Mouse (Mus musculus) midbrain, embryonic 13.5 days (tissue): Measurements from ENCODE around the gene Gm17428. TPM values are rescaled to one million over a fixed set of nuclear protein-coding genes. Genes with fewer than 3 reads are reported as not detected.
"Not testable (repeated sequence)": the region's sequence is repeated elsewhere in the genome, so short reads cannot be mapped to it uniquely, and the experiment has no call there.

Source experiments
- ATAC-seq: fragments of 200-750 bp; cut with Nextera tagmentation; 2 replicates; pipeline ENCODE4 v1.8.0; 2017; ENCODE audit warnings: mild to moderate bottlenecking, moderate TSS enrichment, moderate library complexity
- H3K27ac ChIP-seq: fragments of 300-500 bp; sonication (generic); 2 replicates; pipeline ENCODE4 v1.5.1; 2015; ENCODE audit warnings: inconsistent platforms, mild to moderate bottlenecking, moderate library complexity
- H3K27me3 ChIP-seq: fragments of 300-500 bp; sonication (generic); 2 replicates; pipeline ENCODE4 v1.6.1; 2015; ENCODE audit warnings: mild to moderate bottlenecking, inconsistent platforms
- H3K36me3 ChIP-seq: fragments of 300-500 bp; sonication (generic); 2 replicates; pipeline ENCODE4 v1.6.1; 2015; ENCODE audit warnings: mild to moderate bottlenecking, inconsistent platforms
- H3K4me1 ChIP-seq: fragments of 300-500 bp; sonication (generic); replicated peaks from 2 replicates; pipeline ENCODE4 v1.6.1; 2015; ENCODE audit warnings: inconsistent platforms
- H3K4me2 ChIP-seq: fragments of 300-500 bp; sonication (generic); replicated peaks from 2 replicates; pipeline ENCODE4 v1.6.1; 2015; ENCODE audit warnings: moderate library complexity, mild to moderate bottlenecking, inconsistent platforms
- H3K4me3 ChIP-seq: fragments of 300-500 bp; sonication (generic); replicated peaks from 2 replicates; pipeline ENCODE4 v1.5.1; 2015; ENCODE audit warnings: mild to moderate bottlenecking, inconsistent platforms
- H3K9ac ChIP-seq: fragments of 300-500 bp; sonication (generic); replicated peaks from 2 replicates; pipeline ENCODE4 v1.6.1; 2015; ENCODE audit warnings: mild to moderate bottlenecking, inconsistent platforms
- H3K9me3 ChIP-seq: fragments of 300-500 bp; sonication (generic); 2 replicates; pipeline ENCODE4 v1.6.1; 2016; ENCODE audit warnings: mild to moderate bottlenecking, inconsistent platforms
- WGBS: fragments of 180-500 bp; shearing (Covaris S2); methylation state at CpG from one replicate; pipeline ENCODE4 v1.1.7; 2015; 5-methylcytosine and 5-hydroxymethylcytosine counted together
- polyA plus RNA-seq: library from polyadenylated mRNA; unstranded; fragments of >200 nt; fragmentation: Nextera tagmentation; extraction: Ambion mirVana; gene quantifications from 2 replicates; pipeline ENCODE4 v1.2.1, GENCODE M21; 2015

The Gm17428 gene
- polyA plus RNA-seq, 1 experiment from 2014 or later: not detected

GRCm38 (mm10) chr14:54956533-54956932 is 20.2 kb upstream of the Gm17428 start:
- ATAC-seq: no peak
- 87% methylated on average over 9 of the region's 9 CpGs for WGBS
- Histone ChIP-seq H3K27ac (no peak overlapping the region), H3K9ac (no peak overlapping the region), H3K27me3 (no peaks in the 10 kb centered on the region), H3K36me3 (no peaks in the 10 kb centered on the region), H3K9me3 (no peaks in the 10 kb centered on the region), H3K4me3 (no peak overlapping the region), H3K4me1 (no peaks in the 10 kb centered on the region), H3K4me2 (no peak overlapping the region)

- no peaks in the 10 kb centered on the region for H3K9me3 ChIP-seq
- ATAC-seq: no peak
- H3K4me2 ChIP-seq: no peak overlapping the region
- no peaks in the 10 kb centered on the region for H3K27me3 ChIP-seq
- no peaks in the 10 kb centered on the region for H3K4me1 ChIP-seq
- WGBS: 78% methylated on average over 4 of the region's 4 CpGs
- no peak overlapping the region for H3K4me3 ChIP-seq
- H3K27ac ChIP-seq: no peak overlapping the region
- H3K9ac ChIP-seq: no peak overlapping the region
- no peaks in the 10 kb centered on the region for H3K36me3 ChIP-seq
These were observed 18.2 kb upstream of the Gm17428 start for GRCm38 (mm10) chr14:54958503-54958902.

- Histone ChIP-seq H3K27me3 (no peaks in the 10 kb centered on the region), H3K4me3 (no peak overlapping the region), H3K4me1 (no peaks in the 10 kb centered on the region), H3K27ac (no peak overlapping the region), H3K9ac (no peak overlapping the region), H3K9me3 (no peaks in the 10 kb centered on the region), H3K4me2 (no peak overlapping the region), H3K36me3 (no peaks in the 10 kb centered on the region)
- WGBS: 95% methylated on average over 3 of the region's 3 CpGs
- no peak for ATAC-seq
These were observed 17.5 kb upstream of the Gm17428 start for GRCm38 (mm10) chr14:54959197-54959596.

GRCm38 (mm10) chr14:54959853-54960613 is 16.7 kb upstream of the Gm17428 start:
- not testable (repeated sequence) for H3K4me3 ChIP-seq, H3K9ac ChIP-seq, H3K4me2 ChIP-seq, ATAC-seq, H3K36me3 ChIP-seq, H3K4me1 ChIP-seq, H3K27ac ChIP-seq, H3K27me3 ChIP-seq, H3K9me3 ChIP-seq
- 92% methylated on average over 12 of the region's 12 CpGs for WGBS

GRCm38 (mm10) chr14:54960769-54961168 is 16.0 kb upstream of the Gm17428 start:
- no peaks in the 10 kb centered on the region for H3K27me3 ChIP-seq
- H3K9me3 ChIP-seq: no peaks in the 10 kb centered on the region
- no peak overlapping the region for H3K4me3 ChIP-seq
- no peak overlapping the region for H3K9ac ChIP-seq
- WGBS: 61% methylated on average over 10 of the region's 10 CpGs
- H3K4me1 ChIP-seq: no peaks in the 10 kb centered on the region
- ATAC-seq: no peak
- no peak overlapping the region for H3K27ac ChIP-seq
- no peak overlapping the region for H3K4me2 ChIP-seq
- H3K36me3 ChIP-seq: no peaks in the 10 kb centered on the region

- Histone ChIP-seq H3K4me2 (no peak overlapping the region), H3K27ac (no peak overlapping the region), H3K4me3 (no peak overlapping the region), H3K27me3 (no peaks in the 10 kb centered on the region), H3K9me3 (no peaks in the 10 kb centered on the region), H3K36me3 (no peaks in the 10 kb centered on the region), H3K9ac (no peak overlapping the region), H3K4me1 (no peaks in the 10 kb centered on the region)
- WGBS: 86% methylated on average over 5 of the region's 5 CpGs
- ATAC-seq: no peak
These were observed 15.2 kb upstream of the Gm17428 start for GRCm38 (mm10) chr14:54961487-54961886.

- no peak overlapping the region for H3K4me3 ChIP-seq
- 85% methylated on average over 7 of the region's 7 CpGs for WGBS
- no peaks in the 10 kb centered on the region for H3K36me3 ChIP-seq
- ATAC-seq: no peak
- no peaks in the 10 kb centered on the region for H3K4me1 ChIP-seq
- no peaks in the 10 kb centered on the region for H3K9me3 ChIP-seq
- H3K9ac ChIP-seq: no peak overlapping the region
- no peaks in the 10 kb centered on the region for H3K27me3 ChIP-seq
- no peak overlapping the region for H3K27ac ChIP-seq
- no peak overlapping the region for H3K4me2 ChIP-seq
These were observed 14.0 kb upstream of the Gm17428 start for GRCm38 (mm10) chr14:54962714-54963113.

GRCm38 (mm10) chr14:54963727-54964126 is 13.0 kb upstream of the Gm17428 start:
- Histone ChIP-seq H3K27ac (no peak overlapping the region), H3K27me3 (no peaks in the 10 kb centered on the region), H3K4me3 (no peak overlapping the region), H3K9ac (no peak overlapping the region), H3K4me1 (no peaks in the 10 kb centered on the region), H3K36me3 (no peaks in the 10 kb centered on the region), H3K4me2 (no peak overlapping the region), H3K9me3 (no peaks in the 10 kb centered on the region)
- ATAC-seq: no peak
- WGBS: 89% methylated on average over 11 of the region's 11 CpGs

- Histone ChIP-seq H3K4me3 (no peak overlapping the region), H3K27me3 (no peaks in the 10 kb centered on the region), H3K4me2 (no peak overlapping the region), H3K9me3 (no peaks in the 10 kb centered on the region), H3K36me3 (no peaks in the 10 kb centered on the region), H3K9ac (no peak overlapping the region), H3K27ac (no peak overlapping the region), H3K4me1 (no peaks in the 10 kb centered on the region)
- 86% methylated on average over 15 of the region's 15 CpGs for WGBS
- ATAC-seq: no peak
These were observed 11.7 kb upstream of the Gm17428 start for GRCm38 (mm10) chr14:54965044-54965443.

GRCm38 (mm10) chr14:54965631-54966030 is 11.1 kb upstream of the Gm17428 start:
- no peak for ATAC-seq

GRCm38 (mm10) chr14:54966320-54966977 is 10.3 kb upstream of the Gm17428 start, which contains the start of gene Myh6:
TSS of gene Myh6 (minus strand) at chr14:54966927.
- H3K27ac ChIP-seq: no peak within 1 kb of the TSS
- no peaks in the 10 kb centered on the region for H3K4me1 ChIP-seq
- no peak within 1 kb of the TSS for H3K4me2 ChIP-seq
- 83% methylated on average over 7 of the region's 7 CpGs for WGBS
- no peaks in the 10 kb centered on the region for H3K36me3 ChIP-seq
- ATAC-seq: no peak
- no peaks in the 10 kb centered on the region for H3K9me3 ChIP-seq
- no peak within 1 kb of the TSS for H3K4me3 ChIP-seq
- H3K9ac ChIP-seq: no peak within 1 kb of the TSS
- H3K27me3 ChIP-seq: 0 out of 2 replicates have a peak, but pooled peaks cover 2% of the 10 kb centered on the region

More at GRCm38 (mm10) chr14:54965631-54966030, 11.1 kb upstream of the Gm17428 start:
- H3K9ac ChIP-seq: no peak overlapping the region
- H3K4me3 ChIP-seq: no peak overlapping the region
- no peaks in the 10 kb centered on the region for H3K9me3 ChIP-seq
- H3K4me2 ChIP-seq: no peak overlapping the region
- no peaks in the 10 kb centered on the region for H3K36me3 ChIP-seq
- H3K4me1 ChIP-seq: no peaks in the 10 kb centered on the region
- H3K27ac ChIP-seq: no peak overlapping the region
- WGBS: 80% methylated on average over 6 of the region's 6 CpGs
- 0 out of 2 replicates have a peak, but pooled peaks cover 2% of the 10 kb centered on the region for H3K27me3 ChIP-seq

GRCm38 (mm10) chr14:54967874-54968273 is 8.9 kb upstream of the Gm17428 start:
- Histone ChIP-seq H3K9ac (no peak overlapping the region), H3K4me1 (no peaks in the 10 kb centered on the region), H3K27ac (no peak overlapping the region), H3K4me3 (no peak overlapping the region), H3K9me3 (no peaks in the 10 kb centered on the region), H3K36me3 (no peaks in the 10 kb centered on the region), H3K27me3 (0 out of 2 replicates have a peak, but pooled peaks cover 2% of the 10 kb centered on the region), H3K4me2 (no peak overlapping the region)
- WGBS: 95% methylated on average over 3 of the region's 3 CpGs
- no peak for ATAC-seq
